In the genomic region with DNA sequence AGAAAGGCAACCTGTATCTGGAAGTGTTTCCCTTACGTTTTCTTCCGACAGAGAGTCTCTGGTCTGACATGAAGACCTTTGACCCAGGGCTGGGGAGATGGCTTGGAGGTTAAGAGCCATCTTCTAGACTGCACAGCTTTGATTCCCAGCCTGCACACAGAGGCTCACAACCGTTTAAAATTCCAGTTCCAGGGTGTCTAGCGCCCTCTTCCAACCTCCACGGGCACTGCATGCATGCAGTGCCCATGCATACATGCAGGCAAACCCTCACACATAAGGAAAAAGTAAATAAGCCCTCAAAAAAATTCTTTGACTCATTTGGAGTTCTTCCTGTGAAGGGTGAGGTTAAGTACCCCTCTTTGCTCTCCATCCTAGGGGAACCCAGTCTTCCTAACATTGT, we compare ENCODE assay signal across 22 mouse cellular contexts. TPM values are rescaled to one million over a fixed set of nuclear protein-coding genes. Genes with fewer than 3 reads are reported as not detected.
DNase-seq lines count a peak whose midpoint lies in the region; ATAC-seq and TF ChIP-seq lines count a peak whose summit lies in the region.
"Had no signal": no experiment of that assay in that cellular context is flagged by ENCODE, and none has a peak within 500 bp of the region (broad histone marks: within the 10 kb centered on the region; RNA-seq: fewer than 3 reads in every experiment).

No protein-coding gene starts in this region.

- TF ChIP-seq POLR2A in testis, adult 2 months (IDR thresholded peaks at IDR 0.05; ENCODE audit: control insufficient read depth, low read depth, low read length), result no peak
- TF ChIP-seq POLR2A in brain, embryonic 14.5 days (IDR thresholded peaks at IDR 0.05; ENCODE audit: borderline replicate concordance, extremely low read depth, insufficient read depth, insufficient read length, poor library complexity, severe bottlenecking), result no peak

- no peak for DNase-seq in kidney, postnatal 0 days (ENCODE audit: low spot score)
- no peak for DNase-seq in kidney, postnatal 25 days
- DNase-seq in testis, postnatal 10 days (ENCODE audit: low spot score), result no peak
- DNase-seq in brain, embryonic 14.5 days (ENCODE audit: low read depth), result no peak
- DNase-seq: adrenal gland, postnatal 36 days; cerebellum, adult 18-20 months; cerebellum, postnatal 36 days; gastrocnemius, postnatal 36 days; heart, adult 2 months; kidney, adult 8-10 months; kidney, postnatal 14 days; liver, embryonic 13.5 days; thymus, adult 18-20 months; thymus, postnatal 36 days had no signal

- no peak for ATAC-seq in kidney, postnatal 0 days (replicated peaks; ENCODE audit: low FRiP score, low read depth)
- ATAC-seq in neural tube, embryonic 15.5 days (ENCODE audit: low FRiP score), result no peak
- no peak for ATAC-seq in cerebellum, adult (ENCODE audit: insufficient number of reproducible peaks, low FRiP score, low TSS enrichment)
- ATAC-seq: forebrain, embryonic 13.5 days had no signal

- H3K36me3 ChIP-seq in kidney, postnatal 0 days (ENCODE audit: insufficient read depth, low read length), result no peaks in the 10 kb centered on the region
- no peaks in the 10 kb centered on the region for H3K36me3 ChIP-seq in testis, adult 2 months (ENCODE audit: control insufficient read depth, insufficient read depth, low read length)
- no peaks in the 10 kb centered on the region for H3K36me3 ChIP-seq in neural tube, embryonic 15.5 days
- H3K36me3 ChIP-seq: hindbrain, embryonic 12.5 days; limb, embryonic 13.5 days; liver, embryonic 13.5 days; lung, embryonic 15.5 days; midbrain, embryonic 12.5 days had no signal

- no peak overlapping the region for H3K9ac ChIP-seq in kidney, postnatal 0 days (ENCODE audit: low read depth, low read length)
- H3K9ac ChIP-seq in neural tube, embryonic 15.5 days (replicated peaks), result no peak overlapping the region
- H3K9ac ChIP-seq: forebrain, embryonic 13.5 days; hindbrain, embryonic 12.5 days; limb, embryonic 13.5 days; liver, embryonic 13.5 days; lung, embryonic 15.5 days; midbrain, embryonic 12.5 days had no signal

- 60% methylated on average over 5 of the region's 5 CpGs for WGBS in kidney, postnatal 0 days
- 72% methylated on average over 5 of the region's 5 CpGs for WGBS in neural tube, embryonic 15.5 days

- no peaks in the 10 kb centered on the region for H3K27me3 ChIP-seq in kidney, postnatal 0 days (ENCODE audit: insufficient read depth, low read length)
- no peaks in the 10 kb centered on the region for H3K27me3 ChIP-seq in testis, adult 2 months (ENCODE audit: control insufficient read depth, insufficient read depth, low read length)
- H3K27me3 ChIP-seq in neural tube, embryonic 15.5 days (replicated peaks), result peaks cover 26% of the 10 kb centered on the region

- no peak overlapping the region for H3K4me2 ChIP-seq in kidney, postnatal 0 days (ENCODE audit: low read length)
- no peak overlapping the region for H3K4me2 ChIP-seq in neural tube, embryonic 15.5 days
- H3K4me2 ChIP-seq: forebrain, embryonic 13.5 days; hindbrain, embryonic 12.5 days; limb, embryonic 13.5 days; liver, embryonic 13.5 days; lung, embryonic 15.5 days; midbrain, embryonic 12.5 days had no signal

- H3K4me1 ChIP-seq in kidney, postnatal 0 days (replicated peaks; ENCODE audit: insufficient read depth, low read length), result 0 out of 2 replicates have a peak, but pooled peaks cover 6% of the 10 kb centered on the region
- H3K4me1 ChIP-seq in testis, adult 2 months (ENCODE audit: control insufficient read depth, insufficient read depth, low read length), result peaks cover 9% of the 10 kb centered on the region
- peaks cover 9% of the 10 kb centered on the region for H3K4me1 ChIP-seq in neural tube, embryonic 15.5 days
- H3K4me1 ChIP-seq: lung, embryonic 15.5 days had no signal

- no peaks in the 10 kb centered on the region for H3K9me3 ChIP-seq in kidney, postnatal 0 days (replicated peaks; ENCODE audit: low read length)
- H3K9me3 ChIP-seq in neural tube, embryonic 15.5 days (replicated peaks), result no peaks in the 10 kb centered on the region
- H3K9me3 ChIP-seq: forebrain, embryonic 13.5 days; hindbrain, embryonic 12.5 days; limb, embryonic 13.5 days; liver, embryonic 13.5 days; lung, embryonic 15.5 days; midbrain, embryonic 12.5 days had no signal

- TF ChIP-seq CTCF in kidney, postnatal 0 days (IDR thresholded peaks at IDR 0.05; ENCODE audit: low read depth), result peak; percentile 11; the same call in 1 of the 2 replicates
- TF ChIP-seq CTCF in testis, adult 2 months (IDR thresholded peaks at IDR 0.05; ENCODE audit: control insufficient read depth, insufficient read depth, insufficient replicate concordance, low read depth, low read length), result peak; percentile 26; the same call in 1 of the 2 replicates
- TF ChIP-seq CTCF in brain, embryonic 14.5 days (IDR thresholded peaks at IDR 0.05; ENCODE audit: borderline replicate concordance, extremely low read depth, insufficient read depth, insufficient read length), result peak; percentile 18; the same call in 1 of the 2 replicates

- no peak overlapping the region for H3K4me3 ChIP-seq in kidney, postnatal 0 days (replicated peaks; ENCODE audit: low read depth, low read length)
- no peak overlapping the region for H3K4me3 ChIP-seq in testis, adult 2 months (ENCODE audit: control insufficient read depth, low read depth, low read length)
- H3K4me3 ChIP-seq in neural tube, embryonic 15.5 days (replicated peaks), result no peak overlapping the region
- H3K4me3 ChIP-seq: forebrain, embryonic 13.5 days; heart, adult 2 months; hindbrain, embryonic 12.5 days; limb, embryonic 13.5 days; liver, embryonic 13.5 days; lung, embryonic 15.5 days; midbrain, embryonic 12.5 days had no signal

- no peak overlapping the region for H3K27ac ChIP-seq in kidney, postnatal 0 days
- H3K27ac ChIP-seq in testis, adult 2 months (ENCODE audit: control insufficient read depth, insufficient read depth, low read depth, low read length), result no peak overlapping the region
- H3K27ac ChIP-seq in neural tube, embryonic 15.5 days (replicated peaks), result no peak overlapping the region
- H3K27ac ChIP-seq: forebrain, embryonic 13.5 days; heart, adult 2 months; hindbrain, embryonic 12.5 days; limb, embryonic 13.5 days; liver, embryonic 13.5 days; lung, embryonic 15.5 days; midbrain, embryonic 12.5 days had no signal

RNA-seq across cellular contexts. Expression of a gene that starts 5.9 kb away (rescaled TPM):
- 0.05 TPM in 1 of 2 replicates, not detected in the other for polyA plus RNA-seq in kidney, postnatal 0 days (2015; fragmentation: Nextera tagmentation; extraction: Ambion mirVana)
- polyA plus RNA-seq in testis, adult 2 months (2012; rRNA removed), result 8.8 and 9.1 TPM in 2 replicates
- polyA plus RNA-seq in brain, embryonic 14.5 days (2012; rRNA removed), result 0.40 and 0.64 TPM in 2 replicates
- polyA plus RNA-seq in neural tube, embryonic 15.5 days (2015; fragmentation: Nextera tagmentation; extraction: Ambion mirVana), result 0.19 and 1.1 TPM in 2 replicates
- polyA plus RNA-seq: forebrain, embryonic 13.5 days; midbrain, embryonic 12.5 days had no signal
